Mouse (Mus musculus) granulocyte monocyte progenitor cell, adult 5-6 weeks (primary cell): ENCODE measurements around the gene Ip6k2. TPM values are rescaled to one million over a fixed set of nuclear protein-coding genes. Genes with fewer than 3 reads are reported as not detected.

Experiments used
- ATAC-seq: replicated peaks from 2 replicates; pipeline ENCODE4 v1.8.0; 2016; ENCODE audit warnings: mild to moderate bottlenecking, moderate TSS enrichment, inconsistent platforms; ENCODE audit not compliant: poor library complexity, severe bottlenecking
- total RNA-seq, 2 experiments: library from RNA; stranded (forward) in 1 of 2; stranded (reverse) in 1 of 2; fragments of 200-712, 200-1000 nt in 1 of 2; fragments of >200 nt in 1 of 2; fragmentation: Nextera tagmentation in 1 of 2; gene quantifications; 2 replicates each; pipeline ENCODE4 v1.2.3; 2014 to 2017

Ip6k2 gene
- 24.3 and 25.5 TPM in 2 replicates for total RNA-seq (2014; fragmentation: Nextera tagmentation)
- 34.4 and 35.8 TPM in 2 replicates for total RNA-seq (2017)

DNA sequence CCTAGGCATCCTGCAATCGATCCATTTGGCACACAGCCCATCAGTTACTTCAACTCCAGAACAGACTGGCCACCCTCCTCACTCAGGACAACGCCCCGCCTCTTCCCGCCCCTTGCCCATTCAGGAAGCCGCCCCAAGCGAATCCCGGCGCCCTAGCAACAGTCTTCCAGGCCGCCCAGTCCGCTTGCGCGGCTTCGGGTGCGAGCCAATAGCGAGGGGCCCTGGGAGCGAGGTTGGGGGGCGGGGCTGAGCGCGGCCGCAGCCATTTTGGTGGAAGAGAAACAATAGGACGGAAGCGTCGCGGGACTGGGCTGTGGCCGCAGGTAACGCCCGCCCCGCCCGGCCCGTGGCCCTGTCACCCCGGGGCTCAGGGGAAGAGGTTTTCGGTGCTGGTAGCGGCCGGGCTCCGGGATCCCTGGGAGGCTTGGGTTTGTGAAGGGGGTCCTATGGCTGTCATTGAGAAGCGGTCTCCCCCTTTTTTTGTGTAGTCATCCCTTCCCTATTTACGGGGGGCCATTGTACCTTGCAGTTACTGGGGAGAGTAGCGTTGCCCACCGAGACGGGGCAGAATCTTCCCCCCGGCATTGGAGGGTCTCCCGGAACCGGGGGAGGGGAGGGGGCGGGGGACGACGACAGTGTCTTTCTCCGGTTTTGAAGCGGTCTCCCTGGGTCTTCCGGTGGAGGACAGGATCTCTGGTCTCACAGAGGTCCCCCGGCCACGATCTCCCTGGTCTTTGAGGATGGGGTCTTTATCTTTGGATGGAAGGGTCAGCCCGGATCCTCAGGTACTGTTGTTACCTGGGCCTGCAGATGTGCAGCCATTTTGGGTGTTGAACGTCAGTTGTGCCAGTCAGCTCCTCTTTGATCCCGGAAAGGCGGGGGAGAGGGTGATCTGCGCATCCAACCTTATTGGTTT, at the start of gene Ip6k2:
TSS of gene Ip6k2 (plus strand) at position 249 of the 916 bp plus-strand sequence.
- ATAC-seq: peak; percentile 99

DNA sequence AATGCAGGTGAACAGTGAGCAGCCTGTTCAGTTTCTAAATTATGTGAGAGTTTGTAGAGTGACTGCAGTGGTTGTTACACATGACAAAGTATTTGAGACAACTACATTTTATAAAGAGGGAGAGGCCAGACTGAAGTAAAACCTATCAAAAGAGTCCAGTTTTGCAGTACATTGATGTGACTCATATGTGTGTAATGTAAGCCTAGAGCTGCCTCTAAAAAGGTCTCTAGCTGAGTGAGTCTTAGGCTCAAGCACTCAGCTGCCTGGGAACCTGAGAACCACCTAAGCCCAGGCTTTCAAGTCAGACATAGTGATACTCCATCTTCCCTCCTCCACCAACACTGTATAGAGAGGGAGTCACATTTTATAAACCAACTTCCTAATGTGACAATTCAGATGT, 49.0 kb upstream of the Ip6k2 start:
- no peak for ATAC-seq

DNA sequence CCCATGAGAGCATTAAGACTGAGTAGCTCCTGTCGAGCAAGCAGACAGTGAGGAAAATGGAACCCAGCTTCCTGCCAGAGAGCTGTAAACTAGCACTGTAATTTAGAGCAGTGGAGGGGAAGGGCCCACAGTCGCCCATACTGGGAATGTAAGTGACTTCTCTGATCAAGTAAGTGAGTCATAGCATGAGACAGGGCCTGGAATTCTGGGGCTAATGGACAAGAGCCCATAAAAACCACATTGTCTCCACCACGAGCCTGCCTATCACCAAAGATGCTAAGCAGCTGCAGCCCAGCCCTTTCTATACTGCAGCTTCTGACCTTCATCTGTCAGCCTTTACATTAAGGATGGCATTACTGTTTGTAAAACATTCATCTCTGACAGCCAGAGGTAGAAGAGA, 44.4 kb upstream of the Ip6k2 start:
- ATAC-seq: no peak

DNA sequence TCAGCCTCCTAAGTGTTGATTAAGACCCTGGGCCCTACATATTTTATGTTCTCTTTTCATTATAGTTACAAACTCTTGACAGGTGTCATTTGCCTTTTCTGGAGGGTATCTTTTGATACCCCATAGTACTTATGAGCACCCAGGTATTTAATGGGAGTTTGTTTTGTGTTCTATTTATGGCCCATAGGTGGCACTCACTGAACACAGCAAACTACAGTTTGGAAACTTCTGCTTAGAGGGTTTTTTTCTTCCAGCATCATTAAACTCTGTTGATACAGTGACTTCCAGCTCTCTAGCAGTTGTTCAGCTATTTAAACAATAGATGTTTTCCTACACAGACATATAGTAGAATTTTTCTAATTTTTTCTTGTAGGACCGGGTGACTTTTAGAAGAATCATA, 43.5 kb upstream of the Ip6k2 start:
- no peak for ATAC-seq

DNA sequence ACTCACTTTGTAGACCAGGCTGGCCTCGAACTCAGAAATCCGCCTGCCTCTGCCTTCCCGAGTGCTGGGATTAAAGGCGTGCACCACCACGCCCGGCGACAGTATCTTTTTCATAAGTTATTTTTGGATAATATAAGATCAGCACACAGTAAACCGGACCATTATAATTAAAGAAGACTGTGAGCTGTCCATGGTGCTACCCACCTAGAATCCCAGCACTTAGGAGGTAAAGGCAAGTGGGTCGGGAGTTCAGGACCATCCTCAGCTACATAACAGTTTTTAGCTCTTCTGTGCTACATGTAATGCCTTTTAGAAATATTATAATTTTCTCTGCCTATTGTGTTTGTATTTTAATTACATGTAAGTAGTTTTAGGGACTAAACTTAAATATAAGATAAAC, 41.5 kb upstream of the Ip6k2 start:
- ATAC-seq: no peak

DNA sequence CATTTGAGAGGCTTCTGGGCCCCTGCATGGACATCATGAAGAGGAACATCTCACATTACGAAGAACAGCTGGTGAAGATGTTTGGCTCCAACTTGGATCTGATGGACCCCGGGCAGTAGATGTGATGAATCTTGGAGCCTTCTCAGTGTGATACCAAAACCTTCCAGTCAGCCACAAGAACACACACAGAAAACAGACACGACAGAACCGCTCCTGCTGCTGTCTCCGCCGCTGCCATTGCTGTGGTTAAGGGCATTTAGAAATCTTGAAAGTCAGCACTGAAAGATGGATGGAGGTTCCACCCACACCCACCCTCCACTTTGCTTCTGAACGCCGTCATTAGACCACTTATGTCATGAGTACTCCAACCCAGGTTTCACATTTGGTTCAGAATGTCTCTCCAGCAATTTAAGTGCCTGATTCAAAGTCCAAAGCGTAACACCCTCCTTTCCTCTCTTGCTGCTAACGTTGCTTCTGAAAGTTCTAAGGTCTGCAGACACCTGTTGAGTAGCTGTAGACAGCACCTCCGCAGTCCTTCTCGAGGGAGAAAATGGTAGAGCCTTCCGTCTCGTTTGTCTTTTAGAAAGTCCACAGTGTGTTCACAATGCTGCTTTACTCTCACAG, 36.6 kb upstream of the Ip6k2 start:
- ATAC-seq: no peak

DNA sequence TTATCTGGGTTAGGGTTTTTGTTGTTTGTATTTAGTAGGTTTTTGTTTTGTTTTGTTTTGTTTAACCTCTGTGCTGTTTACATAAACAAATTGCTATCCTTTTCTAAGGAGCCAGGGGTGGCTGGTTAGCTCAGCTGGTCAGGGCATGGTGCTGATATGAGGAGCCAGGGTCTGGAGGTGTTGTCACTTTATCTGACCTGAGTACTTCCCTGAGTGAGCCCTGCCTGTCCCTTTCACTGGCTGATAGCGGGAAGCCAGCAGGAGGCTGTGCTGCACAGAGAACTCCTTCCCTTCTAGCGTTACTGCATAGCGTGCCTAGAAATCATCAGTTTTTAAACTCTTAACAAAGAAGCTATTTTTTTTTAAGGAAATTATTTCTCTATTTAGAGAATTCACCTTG, 35.9 kb upstream of the Ip6k2 start:
- no peak for ATAC-seq

DNA sequence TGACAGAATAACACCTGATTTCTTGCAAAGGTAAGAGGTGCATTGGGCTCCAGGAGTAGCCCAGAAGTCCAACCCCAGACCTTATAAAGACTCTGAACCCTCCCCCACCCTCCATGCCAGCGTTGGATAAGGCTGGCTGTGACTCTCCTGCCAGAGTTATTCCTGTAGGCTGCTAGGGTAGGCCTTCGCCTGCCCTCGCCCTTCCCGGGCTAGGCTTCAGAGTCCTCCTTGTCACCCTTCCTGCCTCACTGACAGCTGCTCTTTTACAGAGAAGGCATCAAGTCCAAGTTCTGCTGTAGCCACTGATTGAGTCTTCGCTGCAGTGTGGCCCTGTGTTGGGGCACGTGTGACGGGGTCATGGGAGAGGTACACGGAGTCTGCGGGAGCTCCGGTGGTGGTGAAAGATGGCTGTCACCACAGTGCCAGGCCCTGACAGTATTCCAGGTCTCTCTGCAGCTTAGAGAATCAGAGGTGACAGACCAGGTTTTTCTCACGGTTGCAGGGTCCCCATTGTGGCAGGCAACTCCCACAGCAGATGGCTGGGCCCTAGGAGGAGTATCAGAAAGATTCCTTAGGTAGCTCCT, 34.9 kb upstream of the Ip6k2 start:
- ATAC-seq: no peak

DNA sequence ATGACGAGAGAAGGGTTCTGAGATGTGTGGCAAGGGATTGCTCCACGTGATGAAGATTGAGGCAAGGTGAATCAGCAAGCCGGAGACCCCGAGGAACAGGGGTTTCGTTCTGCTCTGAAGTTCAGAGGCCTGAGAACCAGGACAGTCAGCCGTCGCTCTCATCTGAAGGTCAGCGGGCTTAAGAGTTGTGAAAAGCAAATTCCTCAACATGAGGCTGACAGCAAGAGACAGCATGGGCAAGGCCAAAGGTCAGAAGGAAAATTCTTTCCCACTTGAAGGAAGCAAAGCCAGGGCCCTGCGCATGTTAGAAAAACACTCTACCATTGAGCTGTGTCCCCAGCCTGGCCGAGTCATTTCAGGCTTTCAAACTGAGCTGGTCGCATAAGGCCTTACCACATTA, 33.0 kb upstream of the Ip6k2 start:
- no peak for ATAC-seq

DNA sequence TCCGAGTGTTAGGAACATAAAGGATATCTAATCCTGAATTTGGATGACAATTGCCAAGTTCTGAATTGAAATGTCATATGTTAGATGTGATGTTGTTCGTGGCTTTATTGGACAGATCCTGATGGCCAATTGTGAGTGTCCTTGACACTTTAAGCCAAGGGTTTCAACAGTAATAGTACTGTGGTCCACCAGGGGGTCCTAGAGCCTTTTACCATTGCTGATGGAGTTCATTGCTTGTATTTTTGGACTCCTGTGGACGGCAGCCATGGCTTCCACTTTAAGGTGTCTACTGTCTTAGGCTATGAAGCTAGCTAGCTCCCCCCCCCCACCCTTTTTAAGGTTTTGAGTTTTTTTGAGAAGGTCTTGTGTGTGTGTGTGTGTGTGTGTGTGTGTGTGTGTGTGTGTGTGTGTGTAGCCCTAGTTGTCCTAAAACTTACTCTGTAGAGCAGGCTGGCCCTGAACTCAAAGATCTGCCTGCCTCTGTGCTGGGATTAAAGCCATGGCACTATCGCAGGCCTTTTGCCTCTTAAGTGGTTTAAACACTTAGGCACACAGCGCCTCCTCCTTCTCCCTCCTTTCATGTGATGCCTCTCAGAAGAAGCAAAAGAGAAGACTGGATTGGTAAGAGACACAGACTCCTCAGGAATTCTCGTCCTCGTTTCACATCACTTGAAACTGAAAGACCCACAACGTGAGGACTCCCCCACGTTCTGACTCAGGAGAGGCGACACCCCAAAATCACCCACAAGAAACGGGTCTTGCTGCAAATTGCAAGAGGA, 31.3 kb upstream of the Ip6k2 start:
- no peak for ATAC-seq

DNA sequence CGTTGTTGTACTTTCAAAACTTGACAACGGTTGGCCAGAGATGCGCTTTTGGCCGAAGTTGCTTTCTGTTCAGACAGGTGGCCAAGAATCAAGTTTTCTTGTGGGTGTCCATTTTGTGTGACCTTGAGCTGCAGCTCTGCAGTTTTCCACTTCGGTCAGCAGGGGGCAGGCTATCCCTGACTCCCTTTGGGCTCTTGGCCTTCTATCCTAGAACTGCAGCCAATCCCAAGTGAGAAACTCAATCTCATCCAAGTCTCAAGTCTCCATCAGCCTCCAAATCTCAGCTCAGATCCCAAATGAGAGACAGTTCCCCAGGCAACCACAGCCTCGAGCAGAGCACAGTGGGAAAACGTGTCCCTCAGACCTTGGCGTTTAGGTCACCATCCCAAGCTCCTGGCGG, 30.3 kb upstream of the Ip6k2 start:
- ATAC-seq: peak; percentile 55

DNA sequence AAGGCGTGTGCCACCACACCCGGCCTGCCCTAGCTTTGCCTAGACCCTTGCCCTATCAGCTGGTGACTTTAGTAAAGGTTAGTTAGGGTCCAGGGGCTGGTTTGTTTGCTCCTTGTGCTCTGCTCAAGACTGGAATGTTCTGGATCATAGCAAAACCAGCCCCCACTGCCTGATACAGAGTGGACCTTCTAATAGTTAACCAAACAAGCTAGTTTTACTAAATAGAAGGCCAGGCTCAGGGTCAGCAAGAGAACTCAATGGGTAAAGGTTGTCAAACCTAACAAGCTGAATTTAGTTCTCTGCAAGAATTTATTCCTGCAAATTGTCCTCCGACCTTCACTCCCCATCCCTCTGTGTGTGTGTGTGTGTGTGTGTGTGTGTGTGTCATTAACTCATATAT, 29.6 kb upstream of the Ip6k2 start:
- no peak for ATAC-seq

DNA sequence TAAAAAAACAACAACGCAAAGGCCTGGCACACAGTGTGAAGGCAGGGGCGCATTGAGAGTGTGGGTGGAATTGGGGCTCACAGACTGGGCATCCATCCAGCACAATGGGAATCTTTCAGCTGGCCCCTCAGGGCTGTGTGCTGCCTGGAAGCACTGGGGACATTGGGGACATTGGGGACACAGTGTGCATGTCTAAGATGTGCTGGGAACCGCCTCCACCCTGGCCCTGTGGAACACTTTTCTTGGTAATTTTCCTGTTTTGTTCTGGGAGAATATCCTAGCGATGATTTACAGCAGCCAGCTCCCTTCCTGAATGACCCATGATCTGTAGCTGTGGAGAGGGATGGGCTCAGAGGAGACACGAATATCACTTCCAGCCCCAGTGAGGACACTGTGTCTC, 29.2 kb upstream of the Ip6k2 start:
- ATAC-seq: no peak

DNA sequence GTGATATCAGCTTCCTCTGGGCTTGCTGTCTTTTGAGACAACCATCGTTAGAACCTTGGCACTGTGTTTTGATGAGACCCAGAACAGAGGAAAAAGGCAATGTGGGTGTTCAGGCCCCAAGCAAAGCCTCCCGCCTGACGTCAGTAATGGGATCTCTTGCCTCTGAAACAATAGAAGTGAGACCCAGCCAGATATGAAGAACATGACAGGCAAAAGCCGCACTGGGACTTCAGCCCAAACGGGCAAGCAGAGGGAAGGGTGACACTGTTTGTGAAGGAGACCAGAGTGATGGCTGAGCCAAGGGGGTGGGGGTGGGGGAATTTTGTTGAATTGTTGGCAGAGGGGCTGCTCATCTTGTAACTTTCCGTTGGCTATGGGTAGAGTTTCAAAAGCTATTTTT, 26.2 kb upstream of the Ip6k2 start:
- no peak for ATAC-seq

DNA sequence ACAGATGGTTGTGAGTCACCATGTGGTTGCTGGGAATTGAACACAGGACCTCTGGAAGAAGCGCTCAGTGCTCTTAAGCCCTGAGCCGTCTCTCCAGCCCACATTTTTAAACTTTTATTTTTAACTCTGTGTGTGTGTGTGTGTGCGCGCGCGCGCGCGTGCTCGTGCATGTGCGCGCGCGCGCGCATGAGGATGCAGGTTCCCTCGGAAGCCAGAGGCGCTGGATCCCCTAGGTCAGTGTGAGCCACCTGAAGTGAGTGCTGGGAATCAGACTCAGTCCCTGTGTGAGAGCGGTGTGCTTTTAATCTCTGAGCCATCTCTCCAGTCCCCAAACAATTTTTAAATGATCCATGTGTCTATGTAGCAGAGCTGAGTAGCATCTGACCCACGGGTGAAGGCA, 24.5 kb upstream of the Ip6k2 start:
- no peak for ATAC-seq

DNA sequence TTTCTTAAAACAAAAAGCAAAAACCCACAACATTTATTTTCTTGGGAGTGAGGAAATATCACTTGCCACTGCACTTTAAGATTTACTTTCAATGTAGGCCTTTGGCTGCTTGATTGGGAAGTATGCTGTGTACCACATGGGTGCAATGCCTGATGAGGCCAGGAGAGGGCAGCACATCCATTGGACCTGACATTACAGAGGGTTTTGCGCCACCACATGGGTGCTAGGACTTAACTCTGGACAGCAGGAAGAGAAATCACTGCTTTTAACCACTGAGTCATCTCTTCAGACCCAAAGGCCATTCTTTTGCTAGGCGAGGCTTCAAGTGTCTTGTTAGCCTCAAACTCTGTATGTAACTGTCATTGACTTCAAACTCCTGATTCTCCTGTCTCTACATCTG, 23.8 kb upstream of the Ip6k2 start:
- peak; percentile 86 for ATAC-seq

DNA sequence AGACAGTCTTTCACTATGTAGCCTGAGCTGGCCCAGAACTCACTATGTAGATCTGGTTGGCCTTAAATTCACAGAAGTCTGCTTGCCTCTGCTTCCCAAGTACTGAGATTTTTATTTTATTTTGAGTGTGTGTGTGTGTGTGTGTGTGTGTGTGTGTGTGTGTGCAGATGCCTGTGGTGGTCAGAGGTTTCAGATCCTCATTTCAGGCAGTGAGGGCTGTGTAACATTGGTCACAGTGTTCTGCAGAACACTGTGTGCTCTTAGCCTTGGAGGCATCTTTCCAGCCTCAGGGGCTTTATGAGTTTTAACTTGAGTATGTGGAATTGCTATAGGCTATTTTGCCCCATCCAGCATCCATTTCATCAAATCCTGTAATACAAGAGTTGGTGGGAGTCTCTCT, 22.0 kb upstream of the Ip6k2 start:
- peak; percentile 93 for ATAC-seq

DNA sequence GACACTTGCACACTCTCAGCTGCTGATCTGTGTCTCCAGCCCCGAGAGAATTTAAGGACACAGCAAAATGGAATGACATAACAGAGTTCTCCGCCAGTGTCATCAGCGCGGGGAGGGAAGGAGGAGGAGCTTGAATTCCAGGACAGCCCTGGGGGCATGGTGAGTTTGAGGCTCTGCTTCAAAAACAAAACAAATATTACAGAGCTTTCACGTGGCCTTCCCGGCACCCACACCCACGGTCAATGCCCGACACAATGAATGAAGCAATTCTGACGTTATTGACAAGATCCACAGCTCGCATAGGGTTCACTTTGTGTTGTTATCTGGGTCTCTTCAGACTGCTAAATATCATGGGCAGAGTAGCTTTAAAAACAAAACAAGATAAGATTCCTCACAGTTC, 18.6 kb upstream of the Ip6k2 start:
- ATAC-seq: no peak

DNA sequence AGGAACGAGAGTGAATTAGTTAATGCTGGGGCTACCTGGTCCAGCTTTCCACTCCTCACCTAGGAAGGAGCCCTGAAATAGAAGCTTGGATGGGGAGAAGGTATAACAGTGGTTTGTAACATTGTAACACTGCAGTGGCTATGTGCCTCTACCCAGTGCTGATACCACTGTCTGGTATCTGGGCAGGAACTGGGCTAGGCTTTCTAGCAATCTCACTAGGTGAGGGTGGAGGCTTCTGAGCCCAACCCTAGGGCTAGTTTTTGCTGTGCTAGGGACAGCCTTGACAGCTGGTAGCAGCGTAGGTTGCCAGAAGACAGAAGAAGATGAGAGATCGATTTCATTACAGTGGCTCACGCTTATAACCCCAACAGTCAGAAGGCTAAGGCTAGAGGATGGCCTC, 7.0 kb upstream of the Ip6k2 start:
- no peak for ATAC-seq

DNA sequence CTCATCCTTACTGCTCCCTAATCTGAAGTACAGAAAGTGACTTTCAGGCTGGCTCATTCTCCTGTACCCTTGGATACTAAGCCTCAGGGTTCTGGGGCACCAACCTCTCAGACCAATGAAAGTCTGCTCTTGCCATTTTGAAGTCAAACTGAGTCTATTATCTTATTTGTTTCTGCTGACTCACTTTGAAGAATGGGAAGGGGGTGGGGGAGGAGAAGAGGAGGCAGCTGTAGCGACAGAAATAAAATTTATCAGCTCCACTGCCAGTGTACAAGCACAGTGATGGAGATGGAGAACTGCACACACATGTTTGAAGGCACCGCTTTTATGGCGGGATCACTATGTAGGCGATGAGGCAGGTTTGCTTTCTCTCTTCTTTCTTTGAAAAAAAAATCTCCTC, 6.3 kb upstream of the Ip6k2 start:
- ATAC-seq: no peak

DNA sequence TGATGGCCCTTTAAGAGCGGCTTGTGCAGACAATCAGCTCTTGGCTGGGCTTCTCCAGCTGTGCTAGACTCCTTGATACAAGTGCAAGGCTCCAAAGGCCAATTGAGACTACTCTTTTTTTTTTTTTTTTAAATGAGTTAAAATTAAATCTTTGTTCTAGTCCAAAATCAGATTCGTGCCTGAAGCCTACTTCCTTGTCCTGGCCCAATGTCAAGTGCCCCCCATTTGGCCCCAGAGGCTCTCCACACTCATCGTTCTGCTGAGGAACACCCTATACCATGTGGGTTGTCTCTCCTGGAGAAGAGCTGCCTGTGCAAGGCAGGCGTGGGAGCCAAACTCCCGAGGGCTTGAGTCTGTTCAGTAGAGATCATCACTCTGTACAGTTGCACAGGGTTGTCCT, 2.6 kb upstream of the Ip6k2 start:
- ATAC-seq: no peak
